Mouse (Mus musculus): Measurements from ENCODE around the gene Mitf.

DNA sequence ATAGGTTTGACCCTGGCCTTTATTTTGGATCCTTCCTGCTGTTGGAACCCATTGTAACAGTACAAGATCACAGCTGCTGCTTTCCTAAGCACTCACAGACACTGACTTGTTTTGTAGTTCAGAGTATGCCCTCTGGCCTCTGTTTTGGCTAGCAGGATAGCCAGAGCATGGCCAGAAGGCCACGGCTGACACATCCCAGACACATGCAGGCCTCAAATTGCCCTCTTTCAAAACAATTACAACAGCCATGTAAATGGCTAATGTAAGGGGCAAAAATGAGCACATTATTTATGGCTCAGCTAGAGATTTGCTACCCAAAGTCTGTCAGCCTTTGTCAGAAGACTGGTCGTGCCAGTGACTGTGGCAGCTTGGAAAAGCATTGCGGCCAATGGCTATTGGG is 78.8 kb downstream of the Mitf start:
- TF ChIP-seq EP300 (IDR thresholded peaks at IDR 0.05; ENCODE audit: low read depth) (no peak), CTCF (IDR thresholded peaks at IDR 0.05; ENCODE audit: low read depth) (no peak)
